20 mouse cellular contexts compared by ENCODE assay signal in genomic region chr13:116508213-116508811, GRCm38 (mm10).
"Had no signal": no experiment of that assay in that cellular context is flagged by ENCODE, and none has a peak within 500 bp of the region (broad histone marks: within the 10 kb centered on the region; RNA-seq: fewer than 3 reads in every experiment).

No protein-coding gene starts in this region.

- H3K36me3 ChIP-seq: liver, embryonic 15.5 days; lung, embryonic 15.5 days; midbrain, embryonic 10.5 days; midbrain, embryonic 13.5 days; midbrain, embryonic 15.5 days; neural tube, embryonic 13.5 days; neural tube, embryonic 15.5 days had no signal

- H3K9ac ChIP-seq: liver, embryonic 15.5 days; liver, postnatal 0 days; lung, embryonic 15.5 days; midbrain, embryonic 13.5 days; midbrain, embryonic 15.5 days; neural tube, embryonic 13.5 days; neural tube, embryonic 15.5 days had no signal

- ATAC-seq: liver, postnatal 0 days; lung, postnatal 0 days; midbrain, embryonic 13.5 days; midbrain, embryonic 15.5 days had no signal

- H3K9me3 ChIP-seq: liver, embryonic 15.5 days; lung, embryonic 15.5 days; midbrain, embryonic 10.5 days; midbrain, embryonic 13.5 days; midbrain, embryonic 15.5 days; neural tube, embryonic 13.5 days; neural tube, embryonic 15.5 days had no signal

- H3K27me3 ChIP-seq: liver, embryonic 15.5 days; lung, embryonic 15.5 days; midbrain, embryonic 15.5 days had no signal

- H3K27ac ChIP-seq: liver, embryonic 15.5 days; lung, embryonic 15.5 days; midbrain, embryonic 10.5 days; midbrain, embryonic 13.5 days; midbrain, embryonic 15.5 days; neural tube, embryonic 13.5 days; neural tube, embryonic 15.5 days had no signal

- H3K4me1 ChIP-seq: liver, embryonic 15.5 days; lung, embryonic 15.5 days; midbrain, embryonic 10.5 days; midbrain, embryonic 13.5 days; midbrain, embryonic 15.5 days; neural tube, embryonic 13.5 days; neural tube, embryonic 15.5 days had no signal

- H3K4me3 ChIP-seq: liver, embryonic 15.5 days; lung, embryonic 15.5 days; midbrain, embryonic 10.5 days; midbrain, embryonic 13.5 days; midbrain, embryonic 15.5 days; myocyte; neural tube, embryonic 13.5 days; neural tube, embryonic 15.5 days had no signal

- DNase-seq: liver, postnatal 0 days; lung, adult 2 months; lung, postnatal 4 days; retina, postnatal 1 day; right cerebral cortex, adult 18-20 months; right cerebral cortex, postnatal 25 days; right cerebral cortex, postnatal 4 days; spleen, adult 18-20 months; thymus, adult 18-20 months; thymus, postnatal 14 days; thymus, postnatal 4 days had no signal

- H3K4me2 ChIP-seq: liver, embryonic 15.5 days; lung, embryonic 15.5 days; midbrain, embryonic 13.5 days; midbrain, embryonic 15.5 days; neural tube, embryonic 13.5 days; neural tube, embryonic 15.5 days had no signal
